Comparison of ENCODE assay signal across 8 mouse cellular contexts in genomic region chr5:150441690-150442089, GRCm38 (mm10).
DNase-seq lines count a peak whose midpoint lies in the region; ATAC-seq and TF ChIP-seq lines count a peak whose summit lies in the region.
"Had no signal": no experiment of that assay in that cellular context is flagged by ENCODE, and none has a peak within 500 bp of the region (broad histone marks: within the 10 kb centered on the region; RNA-seq: fewer than 3 reads in every experiment).

No protein-coding gene starts in this region.

- peak; percentile 54 for TF ChIP-seq CTCF in kidney, adult 2 months (conservative IDR thresholded peaks at IDR 0.05; ENCODE audit: insufficient read depth, insufficient read length, low read depth, low read length)

- H3K9ac ChIP-seq in embryonic facial prominence, embryonic 11.5 days (replicated peaks; ENCODE audit: low read length), result no peak overlapping the region
- H3K9ac ChIP-seq: lung, embryonic 15.5 days had no signal

- TF ChIP-seq POLR2A in kidney, adult 2 months (IDR thresholded peaks at IDR 0.05; ENCODE audit: low read depth, low read length), result no peak

- H3K4me2 ChIP-seq in embryonic facial prominence, embryonic 11.5 days (ENCODE audit: low read depth, low read length), result no peak overlapping the region
- H3K4me2 ChIP-seq: lung, embryonic 15.5 days had no signal

- DNase-seq in kidney, adult 2 months, result peak; percentile 45
- no peak for DNase-seq in kidney, adult 11 months
- DNase-seq in NIH3T3 (ENCODE audit: low read depth), result peak; percentile 82
- DNase-seq in embryonic facial prominence, embryonic 11.5 days (ENCODE audit: low spot score), result peak; percentile 80
- DNase-seq in lung, postnatal 36 days, result peak; percentile 81
- DNase-seq in ovary, postnatal 10 days (ENCODE audit: low spot score), result no peak

- H3K4me3 ChIP-seq in kidney, adult 2 months (ENCODE audit: insufficient read depth, low read depth, low read length), result no peak overlapping the region
- H3K4me3 ChIP-seq in embryonic facial prominence, embryonic 11.5 days (ENCODE audit: low read depth, low read length), result no peak overlapping the region
- H3K4me3 ChIP-seq: lung, embryonic 15.5 days had no signal

- 43% methylated on average over 7 of the region's 7 CpGs for WGBS in kidney, adult 2 months
- 39% methylated on average over 7 of the region's 7 CpGs for WGBS in embryonic facial prominence, embryonic 11.5 days

- H3K27me3 ChIP-seq in kidney, adult 2 months (replicated peaks; ENCODE audit: control insufficient read depth, insufficient read depth, low read length), result no peaks in the 10 kb centered on the region
- H3K27me3 ChIP-seq in embryonic facial prominence, embryonic 11.5 days (ENCODE audit: control insufficient read depth, insufficient read depth, low read length), result no peaks in the 10 kb centered on the region
- H3K27me3 ChIP-seq: lung, embryonic 15.5 days had no signal

- H3K9me3 ChIP-seq in embryonic facial prominence, embryonic 11.5 days (replicated peaks; ENCODE audit: control insufficient read depth, low read length), result no peaks in the 10 kb centered on the region
- H3K9me3 ChIP-seq: lung, embryonic 15.5 days had no signal

- H3K36me3 ChIP-seq in kidney, adult 2 months (ENCODE audit: control insufficient read depth, insufficient read depth, low read length), result no peaks in the 10 kb centered on the region
- H3K36me3 ChIP-seq in embryonic facial prominence, embryonic 11.5 days (replicated peaks; ENCODE audit: control insufficient read depth, insufficient read depth, low read depth, low read length), result no peaks in the 10 kb centered on the region
- H3K36me3 ChIP-seq: lung, embryonic 15.5 days had no signal

- no peaks in the 10 kb centered on the region for H3K4me1 ChIP-seq in kidney, adult 2 months (ENCODE audit: control insufficient read depth, insufficient read depth, low read length)
- no peaks in the 10 kb centered on the region for H3K4me1 ChIP-seq in embryonic facial prominence, embryonic 11.5 days (ENCODE audit: control insufficient read depth, insufficient read depth, low read length)

- peak; percentile 45 for ATAC-seq in CD4-positive, CD25-positive, alpha-beta regulatory T cell, adult 4 months
- no peak for ATAC-seq in embryonic facial prominence, embryonic 11.5 days (replicated peaks; ENCODE audit: insufficient number of reproducible peaks, low FRiP score, low TSS enrichment, low read depth)

- H3K27ac ChIP-seq in kidney, adult 2 months (ENCODE audit: insufficient read depth, low read depth, low read length), result no peak overlapping the region
- H3K27ac ChIP-seq in embryonic facial prominence, embryonic 11.5 days (replicated peaks; ENCODE audit: low read depth, low read length), result no peak overlapping the region
- H3K27ac ChIP-seq: lung, embryonic 15.5 days had no signal

Comparison
In these comparisons a context has a peak if more than half of its experiments do, and no peak if none do; other contexts are left out.
1. DNase-seq: peak in kidney, adult 2 months (single experiment), NIH3T3 (single experiment), embryonic facial prominence, embryonic 11.5 days (single experiment) and lung, postnatal 36 days (single experiment); none in kidney, adult 11 months (single experiment) and ovary, postnatal 10 days (single experiment).